Mouse (Mus musculus) heart, embryonic 12.5 days (tissue): ENCODE results near the gene Nudt17. TPM values are rescaled to one million over a fixed set of nuclear protein-coding genes. Genes with fewer than 3 reads are reported as not detected.
A peak's percentile ranks its signal among the peaks of the same experiment; 100 is the strongest.
"Not testable (repeated sequence)": the region's sequence is repeated elsewhere in the genome, so short reads cannot be mapped to it uniquely, and the experiment has no call there.

ENCODE experiments used
- ATAC-seq: fragments of 200-750 bp; cut with Nextera tagmentation; 2 replicates; pipeline ENCODE4 v1.8.0; 2017; ENCODE audit warnings: moderate TSS enrichment, moderate library complexity; ENCODE audit not compliant: insufficient number of reproducible peaks, low FRiP score
- H3K27ac ChIP-seq: fragments of 300-500 bp; sonication (generic); 2 replicates; pipeline ENCODE4 v1.5.1; 2016; ENCODE audit warnings: mild to moderate bottlenecking, moderate library complexity; ENCODE audit not compliant: poor library complexity, severe bottlenecking
- H3K27me3 ChIP-seq: fragments of 300-500 bp; sonication (generic); replicated peaks from 2 replicates; pipeline ENCODE4 v1.6.1; 2016; ENCODE audit warnings: mild to moderate bottlenecking, moderate library complexity
- H3K36me3 ChIP-seq: fragments of 300-500 bp; sonication (generic); 2 replicates; pipeline ENCODE4 v1.6.1; 2016; ENCODE audit warnings: mild to moderate bottlenecking, moderate library complexity
- H3K4me1 ChIP-seq: fragments of 300-500 bp; sonication (generic); replicated peaks from 2 replicates; pipeline ENCODE4 v1.6.1; 2016; ENCODE audit warnings: mild to moderate bottlenecking
- H3K4me2 ChIP-seq: fragments of 300-500 bp; sonication (generic); 2 replicates; pipeline ENCODE4 v1.6.1; 2016; ENCODE audit warnings: mild to moderate bottlenecking, moderate library complexity
- H3K4me3 ChIP-seq: fragments of 300-500 bp; sonication (generic); 2 replicates; pipeline ENCODE4 v1.5.1; 2016; ENCODE audit warnings: mild to moderate bottlenecking
- H3K9ac ChIP-seq: fragments of 300-500 bp; sonication (generic); 2 replicates; pipeline ENCODE4 v1.6.1; 2016; ENCODE audit warnings: mild to moderate bottlenecking, moderate library complexity
- H3K9me3 ChIP-seq: fragments of 300-500 bp; sonication (generic); replicated peaks from 2 replicates; pipeline ENCODE4 v1.6.1; 2016; ENCODE audit warnings: mild to moderate bottlenecking, moderate library complexity
- WGBS: fragments of 180-500 bp; shearing (Covaris S2); methylation state at CpG from one replicate; pipeline ENCODE4 v1.1.7; 2016; 5-methylcytosine and 5-hydroxymethylcytosine counted together
- polyA plus RNA-seq: library from polyadenylated mRNA; unstranded; fragments of >200 nt; fragmentation: Nextera tagmentation; extraction: Ambion mirVana; gene quantifications from 2 replicates; pipeline ENCODE4 v1.2.1, GENCODE M21; 2016

The Nudt17 gene
- polyA plus RNA-seq, 1 experiment from 2014 or later, result 6.9 TPM

DNA sequence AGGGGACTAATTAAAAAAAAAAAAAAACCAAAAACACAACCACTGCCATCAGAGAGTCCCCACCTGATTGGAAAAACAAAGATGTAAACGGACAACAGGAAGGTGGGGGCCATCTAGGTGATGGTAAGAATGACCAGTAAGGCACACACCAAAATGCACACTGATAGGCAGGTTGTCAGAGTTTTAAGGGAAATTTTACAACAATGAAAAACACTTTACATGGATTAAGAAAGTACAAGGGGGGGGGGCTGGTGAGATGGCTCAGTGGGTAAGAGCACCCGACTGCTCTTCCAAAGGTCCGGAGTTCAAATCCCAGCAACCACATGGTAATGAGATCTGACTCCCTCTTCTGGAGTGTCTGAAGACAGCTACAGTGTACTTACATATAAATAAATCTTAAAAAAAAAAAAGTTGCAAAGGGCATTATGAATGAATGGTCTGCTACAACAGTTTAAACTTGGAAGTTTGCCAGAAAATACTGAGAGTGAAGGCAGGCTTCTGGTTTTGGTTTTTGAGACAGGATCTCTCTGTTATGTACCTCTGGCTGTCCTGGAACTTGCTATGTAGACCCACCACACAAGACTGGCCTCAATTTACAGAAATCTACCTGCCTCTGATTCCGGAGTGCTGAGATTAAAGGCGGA, 39.8 kb downstream of the Nudt17 start:
- WGBS, result 89% methylated on average over 5 of the region's 5 CpGs
- H3K9me3 ChIP-seq, result no peaks in the 10 kb centered on the region
- no peak for ATAC-seq

DNA sequence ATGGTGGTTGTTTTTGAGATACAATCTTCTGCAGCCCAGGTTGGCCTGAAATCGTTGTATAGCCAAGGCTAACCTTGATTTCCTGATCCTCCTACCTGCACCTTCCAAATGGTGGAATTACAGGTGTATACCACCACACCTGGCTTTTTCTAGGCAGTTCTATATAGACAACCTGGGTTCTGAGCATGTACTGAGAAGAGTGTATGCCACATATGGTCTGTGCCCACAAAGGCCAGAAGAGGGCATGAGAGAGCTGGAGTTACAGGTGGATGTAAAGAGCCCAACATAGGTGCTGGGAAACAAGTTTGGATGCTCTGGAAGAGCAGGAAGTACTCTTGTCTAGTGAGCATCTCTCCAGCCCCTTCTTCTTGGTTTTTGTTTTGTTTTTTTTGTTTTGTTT, 41.0 kb downstream of the Nudt17 start:
- 36% methylated on average over 1 of the region's 1 CpGs for WGBS
- Histone ChIP-seq H3K9me3 (no peaks in the 10 kb centered on the region), H3K4me1 (peaks cover 17% of the 10 kb centered on the region), H3K36me3 (no peaks in the 10 kb centered on the region), H3K27me3 (peaks cover 9% of the 10 kb centered on the region), H3K4me2 (no peak overlapping the region), H3K4me3 (no peak overlapping the region), H3K27ac (no peak overlapping the region), H3K9ac (no peak overlapping the region)
- ATAC-seq, result no peak

More for the DNA sequence above, 39.8 kb downstream of the Nudt17 start:
- Histone ChIP-seq H3K36me3 (no peaks in the 10 kb centered on the region), H3K9ac (no peak overlapping the region), H3K27ac (no peak overlapping the region), H3K4me3 (no peak overlapping the region), H3K4me1 (peaks cover 11% of the 10 kb centered on the region), H3K27me3 (peaks cover 9% of the 10 kb centered on the region), H3K4me2 (no peak overlapping the region)

DNA sequence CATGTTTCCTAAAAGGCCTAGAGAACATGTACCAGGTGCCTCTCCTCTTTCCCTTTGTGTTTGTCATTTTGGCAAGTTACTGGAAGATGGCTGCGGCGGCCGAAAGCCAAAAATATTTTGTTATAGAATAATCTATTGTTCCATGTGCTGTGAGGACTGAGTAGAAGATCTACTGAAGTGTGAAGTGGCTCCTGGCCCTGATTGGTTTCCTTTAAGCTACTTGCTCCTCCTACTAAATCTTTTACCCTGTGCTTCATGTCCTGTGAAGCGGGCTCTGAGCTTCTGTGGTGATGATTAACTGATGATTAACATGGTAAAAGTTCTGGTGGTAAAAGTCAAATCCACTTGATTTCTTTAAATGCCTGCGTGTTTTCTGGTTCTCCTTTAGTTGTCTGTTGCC, 41.4 kb downstream of the Nudt17 start:
- 82% methylated on average over 5 of the region's 5 CpGs for WGBS
- Histone ChIP-seq H3K36me3 (no peaks in the 10 kb centered on the region), H3K9ac (no peak overlapping the region), H3K4me3 (no peak overlapping the region), H3K27me3 (peaks cover 9% of the 10 kb centered on the region), H3K9me3 (no peaks in the 10 kb centered on the region), H3K4me2 (no peak overlapping the region), H3K4me1 (peaks cover 17% of the 10 kb centered on the region), H3K27ac (no peak overlapping the region)
- ATAC-seq, result no peak

DNA sequence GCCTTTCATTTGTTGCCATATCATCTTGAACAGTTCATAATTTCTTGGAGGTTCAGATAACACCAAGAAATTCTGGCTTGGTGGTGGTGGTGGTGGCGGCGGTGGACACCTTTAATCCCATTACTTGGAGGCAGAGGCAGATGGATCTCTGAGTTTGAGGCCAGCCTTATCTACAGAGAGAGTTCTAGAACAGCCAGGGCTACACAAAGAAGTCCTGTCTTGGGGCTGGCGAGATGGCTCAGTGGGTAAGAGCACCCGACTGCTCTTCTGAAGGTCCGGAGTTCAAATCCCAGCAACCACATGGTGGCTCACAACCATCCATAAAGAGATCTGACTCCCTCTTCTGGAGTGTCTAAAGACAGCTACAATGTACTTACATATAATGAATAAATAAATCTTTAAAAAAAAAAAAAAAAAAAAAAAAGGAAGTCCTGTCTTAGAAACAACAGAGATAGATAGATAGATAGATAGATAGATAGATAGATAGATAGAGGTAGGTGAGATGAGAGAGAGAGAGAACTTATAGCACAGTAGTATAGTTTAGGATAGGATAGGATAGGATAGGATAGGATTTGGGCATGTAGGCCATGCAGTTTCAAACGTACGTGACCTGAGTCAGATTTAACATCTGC, 42.5 kb downstream of the Nudt17 start:
- not testable (repeated sequence) for H3K9ac ChIP-seq, ATAC-seq, H3K4me3 ChIP-seq, H3K27me3 ChIP-seq, H3K9me3 ChIP-seq, H3K4me2 ChIP-seq, H3K36me3 ChIP-seq, H3K27ac ChIP-seq
- H3K4me1 ChIP-seq, result peaks cover 17% of the 10 kb centered on the region
- 80% methylated on average over 7 of the region's 7 CpGs for WGBS

DNA sequence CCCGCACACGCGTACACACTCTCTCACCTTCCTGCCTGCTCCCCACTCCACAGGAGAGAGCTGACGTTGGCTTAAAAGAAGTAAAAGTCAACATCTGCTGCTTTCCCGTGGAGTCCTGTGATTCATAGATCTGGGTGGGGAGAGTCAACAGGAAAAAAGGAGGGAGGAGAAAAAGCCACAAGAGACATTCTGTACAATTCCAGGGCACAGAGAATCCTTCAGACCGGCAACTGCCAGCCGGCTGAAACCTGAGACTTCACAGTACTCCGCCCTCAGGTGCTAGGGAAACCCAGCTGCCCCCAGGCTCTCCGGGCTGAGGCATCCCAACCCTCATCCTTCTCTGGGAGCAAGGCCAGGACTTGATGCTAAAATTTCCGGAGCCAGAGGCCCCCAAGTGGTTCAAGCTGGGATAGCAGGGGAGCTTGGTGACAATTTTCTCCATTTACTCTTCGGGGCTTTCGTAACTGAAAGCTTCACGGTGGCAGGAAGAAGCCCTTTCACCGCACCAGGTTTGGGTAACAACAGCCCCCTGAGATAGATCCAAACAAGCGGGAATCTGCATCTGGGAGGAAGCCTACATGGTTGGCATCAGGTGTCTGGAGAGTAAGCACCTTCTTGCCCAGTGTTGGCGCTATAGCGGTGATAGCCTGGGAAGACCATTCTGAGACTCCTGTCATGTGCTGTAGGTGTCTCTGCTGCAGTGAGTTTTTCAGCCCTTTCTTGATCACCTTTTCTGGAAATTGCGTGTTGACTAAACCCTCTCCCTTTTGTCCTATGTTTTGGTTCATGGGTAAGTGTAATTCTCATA, 44.7 kb downstream of the Nudt17 start:
- Histone ChIP-seq H3K27ac (peak overlapping the region; percentile 1; the same call in 1 of the 2 replicates), H3K27me3 (no peaks in the 10 kb centered on the region), H3K4me1 (peaks cover 10% of the 10 kb centered on the region), H3K36me3 (no peaks in the 10 kb centered on the region), H3K4me3 (peak overlapping the region; percentile 28), H3K9me3 (no peaks in the 10 kb centered on the region), H3K9ac (peak overlapping the region; percentile 21; the same call in 1 of the 2 replicates), H3K4me2 (peak overlapping the region; percentile 67)
- WGBS, result 5% methylated on average over 18 of the region's 18 CpGs
- ATAC-seq, result peak; percentile 79

DNA sequence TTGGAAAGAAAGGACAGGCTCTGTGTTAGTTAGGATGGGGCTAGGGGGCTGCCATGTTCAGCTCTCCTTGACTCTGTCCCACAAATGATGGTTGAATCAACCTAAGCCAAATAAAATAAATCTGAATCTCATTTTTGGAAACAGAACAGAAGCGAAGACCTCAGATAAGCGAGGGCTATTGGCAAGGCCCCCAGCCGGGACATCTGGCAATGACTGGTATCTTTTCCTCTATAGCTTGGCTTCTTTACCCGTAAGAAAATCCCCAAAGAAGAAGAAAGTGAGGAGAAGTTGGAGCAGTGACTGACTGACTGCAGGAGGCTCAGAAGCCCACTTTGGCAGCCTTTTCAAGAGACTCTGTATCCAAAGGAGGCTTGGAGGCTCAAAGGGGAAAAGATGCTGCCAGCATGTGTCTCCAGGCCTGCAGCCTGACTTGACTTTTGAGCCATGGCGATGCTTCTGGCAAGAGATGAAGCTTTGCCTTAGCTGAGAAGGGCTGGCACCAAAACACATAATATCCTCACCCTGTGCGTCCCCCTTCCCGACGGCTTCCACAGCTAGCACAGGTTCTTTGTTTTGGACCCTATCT, 45.5 kb downstream of the Nudt17 start:
- Histone ChIP-seq H3K36me3 (no peaks in the 10 kb centered on the region), H3K9ac (no peak overlapping the region), H3K27ac (peak overlapping the region; percentile 1; the same call in 1 of the 2 replicates), H3K4me1 (peaks cover 10% of the 10 kb centered on the region), H3K9me3 (no peaks in the 10 kb centered on the region), H3K4me2 (peak overlapping the region; percentile 67), H3K27me3 (no peaks in the 10 kb centered on the region), H3K4me3 (0 out of 2 replicates have a peak overlapping the region, but pooled peaks have one; percentile 28)
- ATAC-seq, result no peak
- WGBS, result 46% methylated on average over 8 of the region's 8 CpGs

DNA sequence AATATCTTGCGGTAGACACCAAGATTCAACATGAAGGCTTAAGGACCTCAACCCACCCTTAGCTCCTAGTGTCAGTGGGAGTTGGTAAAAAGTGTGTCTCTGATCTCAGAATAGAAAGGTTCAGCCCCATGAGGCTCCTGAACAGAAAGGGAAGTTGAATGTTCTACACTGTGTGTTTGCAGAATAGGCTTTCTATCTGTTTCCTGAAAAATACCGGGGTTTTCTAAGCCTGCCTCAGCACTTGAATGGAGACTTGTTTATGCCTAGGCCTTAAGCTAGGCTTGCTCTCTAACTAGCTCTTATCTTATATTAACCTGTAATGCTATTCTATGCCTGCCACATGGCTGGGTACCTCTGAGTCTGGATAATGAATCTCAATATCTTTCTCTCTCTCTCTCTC, 47.5 kb downstream of the Nudt17 start:
- ATAC-seq, result no peak
- no peaks in the 10 kb centered on the region for H3K9me3 ChIP-seq
- no peaks in the 10 kb centered on the region for H3K36me3 ChIP-seq
- no peak overlapping the region for H3K4me2 ChIP-seq
- H3K4me3 ChIP-seq, result no peak overlapping the region
- no peak overlapping the region for H3K27ac ChIP-seq
- H3K27me3 ChIP-seq, result no peaks in the 10 kb centered on the region
- peaks cover 10% of the 10 kb centered on the region for H3K4me1 ChIP-seq
- no peak overlapping the region for H3K9ac ChIP-seq
- WGBS, result 75% methylated on average over 2 of the region's 2 CpGs

Other genes with a start within 250 kb of the Nudt17 start
- gene Hfe2, start 183.4 kb downstream of the Nudt17 start, polyA plus RNA-seq, result 7.9 and 9.2 TPM in 2 replicates
- 144 and 150 TPM in 2 replicates for gene Txnip, start 150.6 kb downstream of the Nudt17 start, polyA plus RNA-seq
- 1.6 and 2.4 TPM in 2 replicates for gene Gm16253, start 131.6 kb downstream of the Nudt17 start, polyA plus RNA-seq
- 39.2 and 39.3 TPM in 2 replicates for gene Polr3gl, start 114.4 kb downstream of the Nudt17 start, polyA plus RNA-seq
- gene Ankrd34a, start 111.9 kb downstream of the Nudt17 start, polyA plus RNA-seq, result 9.2 and 9.5 TPM in 2 replicates
- gene Lix1l, start 107.4 kb downstream of the Nudt17 start, polyA plus RNA-seq, result 5.1 and 5.2 TPM in 2 replicates
- gene Rbm8a, start 78.6 kb downstream of the Nudt17 start, polyA plus RNA-seq, result 90.8 and 95.8 TPM in 2 replicates
- 36.9 and 37.2 TPM in 2 replicates for gene Pex11b, start 73.2 kb downstream of the Nudt17 start, polyA plus RNA-seq
- gene Gm42957, start 73.1 kb downstream of the Nudt17 start, polyA plus RNA-seq, result 0.10 and 0.14 TPM in 2 replicates
- gene Itga10, start 63.0 kb downstream of the Nudt17 start, polyA plus RNA-seq, result 0.75 and 0.91 TPM in 2 replicates
- 0.17 and 0.23 TPM in 2 replicates for gene Ankrd35, start 38.4 kb downstream of the Nudt17 start, polyA plus RNA-seq
- gene Pias3, start 12.2 kb downstream of the Nudt17 start, polyA plus RNA-seq, result 42.0 and 43.3 TPM in 2 replicates
- 27.6 and 32.5 TPM in 2 replicates for gene Polr3c, start 19.1 kb upstream of the Nudt17 start, polyA plus RNA-seq
- gene Rnf115, start 19.1 kb upstream of the Nudt17 start, polyA plus RNA-seq, result 54.5 and 56.5 TPM in 2 replicates
- 0.36 TPM in 1 of 2 replicates, not detected in the other for gene Pdzk1, start 120.7 kb upstream of the Nudt17 start, polyA plus RNA-seq
- gene Cd160, start 120.8 kb upstream of the Nudt17 start, polyA plus RNA-seq, result 0.08 TPM in 1 of 2 replicates, not detected in the other
- 150 and 151 TPM in 2 replicates for gene Gja5, start 196.1 kb upstream of the Nudt17 start, polyA plus RNA-seq
- gene Gpr89, start 196.8 kb upstream of the Nudt17 start, polyA plus RNA-seq, result 27.6 and 32.3 TPM in 2 replicates
- gene Gja8, start 217.5 kb upstream of the Nudt17 start, polyA plus RNA-seq, result not detected in 2 replicates